In the genomic region with DNA sequence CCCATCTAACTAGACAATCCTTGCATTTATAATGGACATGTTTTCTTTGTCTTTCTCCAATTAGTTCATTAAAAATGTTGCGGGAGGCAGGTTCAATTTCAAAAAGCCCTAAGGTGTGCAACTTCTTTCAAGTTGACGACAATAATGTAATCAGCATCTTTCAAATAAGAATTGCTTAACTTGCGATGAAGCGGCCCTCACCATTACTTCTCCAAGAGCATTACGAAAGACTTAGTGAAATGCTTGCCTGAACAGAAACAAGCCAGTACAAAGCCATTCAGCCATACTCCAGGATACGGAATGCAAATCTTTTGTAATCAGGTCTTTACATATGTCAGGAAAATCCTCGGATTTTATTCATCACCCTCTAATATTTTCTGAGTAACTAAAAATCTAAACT, we compare ENCODE assay signal across 24 mouse cellular contexts.
"Had no signal": no experiment of that assay in that cellular context is flagged by ENCODE, and none has a peak within 500 bp of the region (broad histone marks: within the 10 kb centered on the region; RNA-seq: fewer than 3 reads in every experiment).

No protein-coding gene starts in this region.

- H3K4me2 ChIP-seq: heart, embryonic 12.5 days; hindbrain, embryonic 12.5 days; hindbrain, embryonic 14.5 days; limb, embryonic 12.5 days; liver, embryonic 11.5 days had no signal

- H3K27me3 ChIP-seq: heart, embryonic 12.5 days; hindbrain, embryonic 12.5 days; limb, embryonic 12.5 days had no signal

- H3K36me3 ChIP-seq: heart, embryonic 10.5 days; heart, embryonic 12.5 days; hindbrain, embryonic 10.5 days; hindbrain, embryonic 12.5 days; limb, embryonic 10.5 days; limb, embryonic 12.5 days had no signal

- ATAC-seq: hindbrain, embryonic 16.5 days; inflammation-experienced regulatory T-cells, adult 6 months; intestine, postnatal 0 days had no signal

- H3K9me3 ChIP-seq: heart, embryonic 10.5 days; heart, embryonic 12.5 days; hindbrain, embryonic 10.5 days; hindbrain, embryonic 12.5 days; limb, embryonic 10.5 days; limb, embryonic 12.5 days had no signal

- H3K4me3 ChIP-seq: heart, embryonic 10.5 days; heart, embryonic 12.5 days; hindbrain, embryonic 10.5 days; hindbrain, embryonic 12.5 days; layer of hippocampus, adult 2 months; left cerebral cortex, adult 2 months; limb, embryonic 10.5 days; limb, embryonic 12.5 days had no signal

- H3K27ac ChIP-seq: heart, embryonic 10.5 days; hindbrain, embryonic 10.5 days; hindbrain, embryonic 12.5 days; layer of hippocampus, adult 2 months; left cerebral cortex, adult 2 months; limb, embryonic 10.5 days; limb, embryonic 12.5 days had no signal

- H3K9ac ChIP-seq: heart, embryonic 12.5 days; hindbrain, embryonic 12.5 days; hindbrain, embryonic 14.5 days; limb, embryonic 12.5 days had no signal

- DNase-seq: gastrocnemius, postnatal 10 days; gastrocnemius, postnatal 25 days; heart, adult 18-20 months; heart, postnatal 10 days; heart, postnatal 4 days; kidney, adult 18-20 months; kidney, adult 8-10 months; kidney, postnatal 10 days; kidney, postnatal 25 days; kidney, postnatal 4 days; liver had no signal
